Mouse (Mus musculus): Measurements from ENCODE around the gene Cdkl4.

GRCm38 (mm10) chr17:80490166-80490565 is 87.4 kb downstream of the Cdkl4 start:
- TF ChIP-seq EP300 (IDR thresholded peaks at IDR 0.05; ENCODE audit: low read depth) (no peak), CTCF (IDR thresholded peaks at IDR 0.05; ENCODE audit: low read depth) (no peak)
